Mouse (Mus musculus): ENCODE measurements around the gene 1700029H14Rik. TPM values are rescaled to one million over a fixed set of nuclear protein-coding genes. Genes with fewer than 3 reads are reported as not detected.

Gene 1700029H14Rik
- total and polyA plus RNA-seq, 2 experiments from 2014 or later, result not detected

DNA sequence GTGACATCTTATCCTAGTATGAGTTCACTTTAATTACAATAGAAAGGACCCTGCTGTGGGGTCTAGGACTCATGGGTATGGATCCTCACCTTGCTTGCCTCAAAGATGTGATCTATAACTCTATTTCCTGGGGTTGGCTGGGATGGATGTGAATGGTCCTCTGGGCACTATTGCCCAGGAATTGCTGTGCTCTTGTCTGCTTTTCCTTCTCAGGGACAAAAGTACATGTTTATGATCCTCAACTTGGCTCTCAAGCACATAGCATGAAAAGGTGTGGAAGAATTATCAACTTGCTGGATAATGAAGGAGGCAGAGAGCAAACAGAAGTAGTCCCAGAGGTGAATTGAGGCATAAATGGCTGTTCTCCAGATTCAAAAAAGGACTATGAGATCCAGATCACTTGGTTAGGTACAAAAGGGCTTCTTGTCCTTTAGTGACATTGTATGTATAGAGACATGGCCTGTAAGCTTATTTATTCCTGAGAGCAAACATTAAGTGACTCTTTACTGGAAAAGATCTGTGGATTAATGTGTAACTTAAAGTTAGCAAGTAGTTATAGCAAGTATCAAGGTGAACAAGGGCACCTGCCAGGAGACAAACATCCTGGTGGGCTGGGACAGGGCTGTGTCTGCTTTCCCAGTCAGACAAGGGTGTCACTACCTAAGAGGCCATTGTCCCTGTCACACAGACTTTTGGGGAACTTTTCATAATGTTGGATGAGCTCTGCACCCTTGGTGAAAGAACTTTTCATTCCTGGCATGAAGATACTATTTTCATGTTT, 57.2 kb downstream of the 1700029H14Rik start:
- Histone ChIP-seq H3K4me3 (ENCODE audit: low read depth, low read length) (no peak overlapping the region), H3K4me1 (ENCODE audit: control insufficient read depth, insufficient read depth) (peaks cover 13% of the 10 kb centered on the region), H3K9me3 (replicated peaks; ENCODE audit: control insufficient read depth, low read length) (no peaks in the 10 kb centered on the region), H3K9ac (replicated peaks; ENCODE audit: low read depth, low read length) (no peak overlapping the region), H3K4me2 (ENCODE audit: low read depth, low read length) (no peak overlapping the region), H3K36me3 (replicated peaks; ENCODE audit: control insufficient read depth, insufficient read depth, low read length) (no peaks in the 10 kb centered on the region), H3K27ac (ENCODE audit: low read depth) (no peak overlapping the region), H3K27me3 (ENCODE audit: control insufficient read depth, insufficient read depth, low read length) (no peaks in the 10 kb centered on the region)
- DNase-seq (ENCODE audit: low spot score), result no peak
- ATAC-seq (ENCODE audit: insufficient read depth, low read depth), result no peak
- TF ChIP-seq EP300 (IDR thresholded peaks at IDR 0.05; ENCODE audit: low read depth) (no peak), CTCF (IDR thresholded peaks at IDR 0.05; ENCODE audit: low read depth) (no peak)

DNA sequence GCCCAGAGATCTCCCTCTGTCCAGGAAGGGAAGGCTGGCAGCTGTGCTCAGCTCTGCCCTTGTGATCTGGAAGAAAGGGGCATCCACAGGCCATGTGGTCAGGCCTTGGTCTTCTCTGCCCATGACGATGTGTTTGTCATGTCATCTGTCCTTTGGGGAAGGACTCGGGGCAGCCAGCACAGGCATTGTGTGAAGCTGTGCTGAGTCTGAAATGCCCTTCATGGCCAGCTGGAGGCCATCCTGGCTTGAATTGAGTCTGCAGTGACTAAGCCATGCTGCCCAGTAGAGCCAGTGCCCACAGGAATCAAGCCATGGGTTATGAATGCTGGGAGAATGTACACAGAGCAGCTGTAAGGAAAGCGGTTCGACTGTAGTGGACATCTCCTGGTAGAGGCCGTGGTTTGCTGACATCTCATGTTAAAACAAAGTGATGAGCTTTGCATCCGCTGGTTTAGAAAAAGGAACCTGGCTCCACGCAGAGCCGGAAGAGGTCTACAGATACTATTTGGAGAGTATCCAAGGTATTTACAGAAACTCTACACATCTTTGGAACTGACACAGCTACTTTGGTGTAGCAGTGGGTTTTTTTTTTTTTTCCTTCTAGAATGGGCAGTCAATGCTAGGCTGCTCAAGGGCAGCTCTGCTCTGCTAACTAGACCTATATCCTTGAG, 58.2 kb downstream of the 1700029H14Rik start:
- TF ChIP-seq EP300 (IDR thresholded peaks at IDR 0.05; ENCODE audit: low read depth) (no peak), CTCF (IDR thresholded peaks at IDR 0.05; ENCODE audit: low read depth) (peak; percentile 0; the same call in 1 of the 2 replicates)
- Histone ChIP-seq H3K9me3 (replicated peaks; ENCODE audit: control insufficient read depth, low read length) (no peaks in the 10 kb centered on the region), H3K9ac (replicated peaks; ENCODE audit: low read depth, low read length) (no peak overlapping the region), H3K27ac (ENCODE audit: low read depth) (no peak overlapping the region), H3K4me1 (ENCODE audit: control insufficient read depth, insufficient read depth) (peaks cover 13% of the 10 kb centered on the region), H3K36me3 (replicated peaks; ENCODE audit: control insufficient read depth, insufficient read depth, low read length) (no peaks in the 10 kb centered on the region), H3K27me3 (ENCODE audit: control insufficient read depth, insufficient read depth, low read length) (no peaks in the 10 kb centered on the region), H3K4me3 (ENCODE audit: low read depth, low read length) (no peak overlapping the region), H3K4me2 (ENCODE audit: low read depth, low read length) (no peak overlapping the region)
- DNase-seq (ENCODE audit: low spot score), result no peak
- ATAC-seq (ENCODE audit: insufficient read depth, low read depth), result no peak
- WGBS, result 55% methylated on average over 8 of the region's 8 CpGs

DNA sequence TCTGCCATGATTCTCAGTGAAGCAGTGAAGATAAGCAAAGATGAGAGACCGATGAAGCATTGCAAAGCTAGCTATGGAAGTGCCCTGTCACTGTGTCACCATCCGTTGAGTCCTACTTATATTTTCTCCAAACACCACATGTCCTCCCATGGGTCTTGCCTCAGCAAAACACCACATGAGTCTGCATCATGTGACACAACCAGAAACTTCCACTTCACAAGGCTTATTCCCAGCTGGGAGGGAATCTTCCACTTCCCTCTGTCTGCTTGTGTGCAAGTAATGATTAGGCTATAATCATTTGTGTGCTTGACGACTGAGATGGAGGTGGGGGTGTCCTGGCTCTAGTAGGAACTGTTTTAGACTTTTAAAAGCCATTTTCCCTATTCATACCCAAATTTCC, 61.0 kb downstream of the 1700029H14Rik start:
- Histone ChIP-seq H3K9ac (replicated peaks; ENCODE audit: low read depth, low read length) (no peak overlapping the region), H3K4me2 (ENCODE audit: low read depth, low read length) (no peak overlapping the region), H3K36me3 (replicated peaks; ENCODE audit: control insufficient read depth, insufficient read depth, low read length) (no peaks in the 10 kb centered on the region), H3K9me3 (replicated peaks; ENCODE audit: control insufficient read depth, low read length) (no peaks in the 10 kb centered on the region), H3K4me3 (ENCODE audit: low read depth, low read length) (no peak overlapping the region), H3K27me3 (ENCODE audit: control insufficient read depth, insufficient read depth, low read length) (no peaks in the 10 kb centered on the region), H3K27ac (ENCODE audit: low read depth) (no peak overlapping the region), H3K4me1 (ENCODE audit: control insufficient read depth, insufficient read depth) (peaks cover 2% of the 10 kb centered on the region; the same call in 1 of the 2 replicates)
- 65% methylated on average over 3 of the region's 3 CpGs for WGBS
- ATAC-seq (ENCODE audit: insufficient read depth, low read depth) (no peak), DNase-seq (ENCODE audit: low spot score) (no peak)
- TF ChIP-seq CTCF (IDR thresholded peaks at IDR 0.05; ENCODE audit: low read depth) (no peak), EP300 (IDR thresholded peaks at IDR 0.05; ENCODE audit: low read depth) (no peak)

Other genes with a start within 250 kb of the 1700029H14Rik start
- 20.9 and 38.6 TPM in 2 replicates for gene Tfdp1, start 223.7 kb downstream of the 1700029H14Rik start, total RNA-seq (2014; rRNA removed; ENCODE audit: low replicate concordance)
- 47.4 and 48.0 TPM in 2 replicates for gene Tfdp1, start 223.7 kb downstream of the 1700029H14Rik start, polyA plus RNA-seq (2015; fragmentation: Nextera tagmentation; extraction: Ambion mirVana)
- not detected in 2 replicates for gene Atp4b, start 165.6 kb downstream of the 1700029H14Rik start, total RNA-seq (2014; rRNA removed; ENCODE audit: low replicate concordance)
- 0.08 and 0.14 TPM in 2 replicates for gene Atp4b, start 165.6 kb downstream of the 1700029H14Rik start, polyA plus RNA-seq (2015; fragmentation: Nextera tagmentation; extraction: Ambion mirVana)
- 0.42 TPM in 1 of 2 replicates, not detected in the other for gene Grk1, start 157.4 kb downstream of the 1700029H14Rik start, total RNA-seq (2014; rRNA removed; ENCODE audit: low replicate concordance)
- gene Grk1, start 157.4 kb downstream of the 1700029H14Rik start, polyA plus RNA-seq (2015; fragmentation: Nextera tagmentation; extraction: Ambion mirVana), result not detected in 2 replicates
- 3.1 and 8.9 TPM in 2 replicates for gene Tmem255b, start 127.3 kb downstream of the 1700029H14Rik start, total RNA-seq (2014; rRNA removed; ENCODE audit: low replicate concordance)
- gene Tmem255b, start 127.3 kb downstream of the 1700029H14Rik start, polyA plus RNA-seq (2015; fragmentation: Nextera tagmentation; extraction: Ambion mirVana), result 3.3 and 3.6 TPM in 2 replicates
- gene Gas6, start 68.0 kb downstream of the 1700029H14Rik start, total RNA-seq (2014; rRNA removed; ENCODE audit: low replicate concordance), result 275 and 304 TPM in 2 replicates
- 175 and 179 TPM in 2 replicates for gene Gas6, start 68.0 kb downstream of the 1700029H14Rik start, polyA plus RNA-seq (2015; fragmentation: Nextera tagmentation; extraction: Ambion mirVana)
- 27.7 and 29.9 TPM in 2 replicates for gene Rasa3, start 115.1 kb upstream of the 1700029H14Rik start, total RNA-seq (2014; rRNA removed; ENCODE audit: low replicate concordance)
- gene Rasa3, start 115.1 kb upstream of the 1700029H14Rik start, polyA plus RNA-seq (2015; fragmentation: Nextera tagmentation; extraction: Ambion mirVana), result 11.8 and 13.2 TPM in 2 replicates
- gene Cfap97d2, start 143.4 kb upstream of the 1700029H14Rik start, total RNA-seq (2014; rRNA removed; ENCODE audit: low replicate concordance), result not detected in 2 replicates
- gene Cfap97d2, start 143.4 kb upstream of the 1700029H14Rik start, polyA plus RNA-seq (2015; fragmentation: Nextera tagmentation; extraction: Ambion mirVana), result 0.10 TPM in 1 of 2 replicates, not detected in the other
- 80.9 and 89.3 TPM in 2 replicates for gene Cdc16, start 195.2 kb upstream of the 1700029H14Rik start, total RNA-seq (2014; rRNA removed; ENCODE audit: low replicate concordance)
- gene Cdc16, start 195.2 kb upstream of the 1700029H14Rik start, polyA plus RNA-seq (2015; fragmentation: Nextera tagmentation; extraction: Ambion mirVana), result 52.0 and 53.1 TPM in 2 replicates
- 5.8 and 6.4 TPM in 2 replicates for gene Upf3a, start 223.2 kb upstream of the 1700029H14Rik start, total RNA-seq (2014; rRNA removed; ENCODE audit: low replicate concordance)
- 19.6 and 19.7 TPM in 2 replicates for gene Upf3a, start 223.2 kb upstream of the 1700029H14Rik start, polyA plus RNA-seq (2015; fragmentation: Nextera tagmentation; extraction: Ambion mirVana)